25 mouse cellular contexts compared by ENCODE assay signal in genomic region chr13:51659573-51659972, GRCm38 (mm10). TPM values are rescaled to one million over a fixed set of nuclear protein-coding genes. Genes with fewer than 3 reads are reported as not detected.
"Had no signal": no experiment of that assay in that cellular context is flagged by ENCODE, and none has a peak within 500 bp of the region (broad histone marks: within the 10 kb centered on the region; RNA-seq: fewer than 3 reads in every experiment).

No protein-coding gene starts in this region.

- H3K27ac ChIP-seq: gastrocnemius, adult 2 months; heart, adult 2 months; heart, embryonic 10.5 days; hindbrain, embryonic 10.5 days; hindbrain, embryonic 12.5 days; hindbrain, embryonic 14.5 days; intestine, embryonic 15.5 days; left cerebral cortex, adult 2 months; limb, embryonic 10.5 days; limb, embryonic 12.5 days; liver, embryonic 13.5 days had no signal

- DNase-seq: gastrocnemius, adult 2 months; gastrocnemius, postnatal 10 days; gastrocnemius, postnatal 25 days; heart, adult 2 months; heart, postnatal 10 days; heart, postnatal 4 days; kidney, adult 18-20 months; kidney, adult 8-10 months; kidney, postnatal 10 days; kidney, postnatal 25 days; kidney, postnatal 4 days; liver; liver, embryonic 13.5 days had no signal

- H3K4me3 ChIP-seq: gastrocnemius, adult 2 months; heart, adult 2 months; heart, embryonic 10.5 days; heart, embryonic 12.5 days; hindbrain, embryonic 10.5 days; hindbrain, embryonic 12.5 days; intestine, embryonic 15.5 days; left cerebral cortex, adult 2 months; limb, embryonic 10.5 days; limb, embryonic 12.5 days; liver, embryonic 13.5 days had no signal

- ATAC-seq: hindbrain, embryonic 16.5 days; inflammation-experienced regulatory T-cells, adult 6 months; intestine, embryonic 15.5 days; intestine, postnatal 0 days had no signal

RNA-seq across cellular contexts. Expression of gene Cks2, which starts 14.5 kb away (rescaled TPM):
- total RNA-seq: gastrocnemius, adult 2 months had no signal
